Mouse (Mus musculus): ENCODE results near the gene Muc15. TPM values are rescaled to one million over a fixed set of nuclear protein-coding genes. Genes with fewer than 3 reads are reported as not detected.

Muc15 gene
- polyA plus RNA-seq (2014; fragmentation: Nextera tagmentation; extraction: Ambion mirVana): 0.07 TPM in 1 of 2 replicates, not detected in the other

DNA sequence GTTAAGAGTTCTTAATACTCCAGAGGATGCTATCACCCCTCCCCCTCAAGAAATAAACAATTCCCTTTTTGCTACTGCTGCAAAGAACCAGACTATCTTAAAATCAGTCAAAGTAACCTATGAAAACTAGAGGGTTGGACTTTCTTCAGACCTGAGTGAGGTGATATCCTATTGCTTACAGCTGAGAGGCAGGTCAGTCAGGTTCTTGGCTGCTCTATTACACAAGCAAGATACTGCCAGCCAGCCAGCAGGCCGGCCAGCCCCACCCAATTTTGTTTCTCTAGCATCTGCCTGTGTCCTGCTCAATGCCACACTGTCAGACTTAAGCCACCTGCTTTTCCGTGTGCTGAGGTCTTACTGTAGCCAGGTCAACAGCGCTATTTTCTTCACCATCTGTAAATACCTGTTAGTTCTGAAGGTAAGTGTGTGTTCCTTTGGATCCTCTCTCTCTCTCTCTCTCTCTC lies at the start of gene Muc15:
Muc15 (plus strand) TSS at position 51 of the 464 bp plus-strand sequence.
- Histone ChIP-seq H3K4me1 (ENCODE audit: control insufficient read depth, insufficient read depth, low read length) (no peaks in the 10 kb centered on the region), H3K27ac (ENCODE audit: low read depth, low read length) (no peak within 1 kb of the TSS), H3K9ac (ENCODE audit: low read length) (no peak within 1 kb of the TSS), H3K27me3 (ENCODE audit: control insufficient read depth, insufficient read depth, low read length) (no peaks in the 10 kb centered on the region), H3K4me2 (ENCODE audit: low read depth) (no peak within 1 kb of the TSS), H3K9me3 (ENCODE audit: control insufficient read depth, low read length) (no peaks in the 10 kb centered on the region), H3K4me3 (ENCODE audit: low read depth, low read length) (no peak within 1 kb of the TSS), H3K36me3 (ENCODE audit: control insufficient read depth, insufficient read depth, low read length) (no peaks in the 10 kb centered on the region)
- WGBS: 58% methylated on average over 3 of the region's 3 CpGs
- no peak for DNase-seq (ENCODE audit: low spot score)
- ATAC-seq (ENCODE audit: insufficient read depth, low FRiP score, low TSS enrichment): no peak

DNA sequence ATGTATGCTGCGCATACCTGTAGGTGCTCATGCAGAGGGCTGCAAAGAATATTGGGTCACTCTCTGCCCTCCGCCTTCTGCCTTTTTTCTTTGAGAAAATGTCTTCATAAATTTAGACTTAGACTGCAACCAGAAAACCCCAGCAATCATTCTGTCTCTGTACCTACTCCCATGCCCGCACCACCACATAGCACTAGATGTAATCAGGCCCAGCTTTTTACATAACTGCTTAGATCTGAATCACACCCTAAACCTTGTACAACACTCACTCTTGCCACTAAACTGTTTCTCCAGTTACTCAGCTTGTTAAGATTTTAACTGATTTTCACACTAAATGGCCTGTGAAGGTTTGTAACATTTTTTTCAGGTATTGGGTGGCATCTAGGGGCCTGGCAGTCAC lies 11.7 kb upstream of the Muc15 start:
- Histone ChIP-seq H3K36me3 (ENCODE audit: control insufficient read depth, insufficient read depth, low read length) (no peaks in the 10 kb centered on the region), H3K4me2 (ENCODE audit: low read depth) (no peak overlapping the region), H3K27ac (ENCODE audit: low read depth, low read length) (no peak overlapping the region), H3K9me3 (ENCODE audit: control insufficient read depth, low read length) (no peaks in the 10 kb centered on the region), H3K4me1 (ENCODE audit: control insufficient read depth, insufficient read depth, low read length) (no peaks in the 10 kb centered on the region), H3K9ac (ENCODE audit: low read length) (no peak overlapping the region), H3K27me3 (ENCODE audit: control insufficient read depth, insufficient read depth, low read length) (no peaks in the 10 kb centered on the region), H3K4me3 (ENCODE audit: low read depth, low read length) (no peak overlapping the region)
- ATAC-seq (ENCODE audit: insufficient read depth, low FRiP score, low TSS enrichment): no peak
- WGBS: 95% methylated on average over 3 of the region's 3 CpGs
- DNase-seq (ENCODE audit: low spot score): no peak

DNA sequence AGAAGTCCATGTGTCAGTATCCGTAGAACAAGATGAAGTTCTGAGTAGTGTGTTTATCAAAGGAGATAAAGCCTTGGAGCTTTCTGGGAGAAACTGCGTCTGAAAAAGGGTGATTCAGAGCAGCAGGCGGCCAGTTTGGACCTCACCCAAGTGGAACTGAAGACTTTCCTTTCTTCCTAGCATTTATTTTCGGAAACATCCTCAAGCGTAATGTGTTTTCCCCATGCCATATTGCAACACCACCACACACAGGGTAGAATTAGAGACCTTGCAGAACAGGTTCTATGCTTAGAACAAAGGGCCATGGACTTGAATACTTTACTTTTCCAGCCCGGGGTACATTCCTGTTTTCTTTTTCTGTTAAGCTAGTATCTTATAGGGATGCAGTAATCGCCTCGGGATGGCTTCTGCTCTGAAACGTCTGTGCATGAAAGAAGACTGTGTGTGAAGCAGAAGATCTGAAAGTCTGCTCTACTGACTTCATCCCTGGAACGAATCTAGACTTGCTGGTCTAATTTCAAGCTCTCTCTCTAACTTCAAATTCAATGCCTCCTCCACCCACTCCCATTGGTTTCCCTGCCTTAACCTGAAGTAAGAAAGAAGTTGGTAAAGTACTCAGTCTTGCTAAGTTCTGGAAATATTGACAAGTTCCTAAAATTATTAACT lies 11.0 kb upstream of the Muc15 start:
- H3K9ac ChIP-seq (ENCODE audit: low read length): no peak overlapping the region
- H3K4me3 ChIP-seq (ENCODE audit: low read depth, low read length): no peak overlapping the region
- no peak overlapping the region for H3K4me2 ChIP-seq (ENCODE audit: low read depth)
- DNase-seq (ENCODE audit: low spot score) (no peak), ATAC-seq (ENCODE audit: insufficient read depth, low FRiP score, low TSS enrichment) (no peak)
- H3K9me3 ChIP-seq (ENCODE audit: control insufficient read depth, low read length): no peaks in the 10 kb centered on the region
- H3K36me3 ChIP-seq (ENCODE audit: control insufficient read depth, insufficient read depth, low read length): no peaks in the 10 kb centered on the region
- no peak overlapping the region for H3K27ac ChIP-seq (ENCODE audit: low read depth, low read length)
- 82% methylated on average over 10 of the region's 10 CpGs for WGBS
- no peaks in the 10 kb centered on the region for H3K4me1 ChIP-seq (ENCODE audit: control insufficient read depth, insufficient read depth, low read length)
- H3K27me3 ChIP-seq (ENCODE audit: control insufficient read depth, insufficient read depth, low read length): no peaks in the 10 kb centered on the region

DNA sequence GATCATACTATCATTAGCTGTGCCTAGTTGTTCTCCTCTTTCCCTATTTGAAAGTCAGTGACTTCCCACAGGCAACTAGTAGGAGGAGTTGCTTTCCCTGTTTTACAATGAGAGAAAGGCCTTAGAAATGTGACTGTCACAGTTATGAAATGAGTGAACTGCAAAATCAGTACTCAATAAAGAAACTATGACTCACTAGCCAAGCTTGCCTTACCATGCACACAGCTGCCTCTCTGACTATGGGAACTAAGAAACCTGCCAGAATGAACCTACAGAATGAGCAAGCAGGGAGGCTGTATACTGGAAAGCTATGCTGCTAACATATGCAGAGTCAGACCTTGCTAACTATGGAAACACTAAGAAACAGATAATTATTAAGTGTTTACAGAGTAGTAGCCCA lies 2.1 kb upstream of the Muc15 start:
- ATAC-seq (ENCODE audit: insufficient read depth, low FRiP score, low TSS enrichment) (no peak), DNase-seq (ENCODE audit: low spot score) (no peak)
- H3K4me2 ChIP-seq (ENCODE audit: low read depth): no peak overlapping the region
- H3K4me1 ChIP-seq (ENCODE audit: control insufficient read depth, insufficient read depth, low read length): no peaks in the 10 kb centered on the region
- H3K36me3 ChIP-seq (ENCODE audit: control insufficient read depth, insufficient read depth, low read length): no peaks in the 10 kb centered on the region
- no peak overlapping the region for H3K4me3 ChIP-seq (ENCODE audit: low read depth, low read length)
- H3K27ac ChIP-seq (ENCODE audit: low read depth, low read length): no peak overlapping the region
- no peaks in the 10 kb centered on the region for H3K9me3 ChIP-seq (ENCODE audit: control insufficient read depth, low read length)
- no peak overlapping the region for H3K9ac ChIP-seq (ENCODE audit: low read length)
- no peaks in the 10 kb centered on the region for H3K27me3 ChIP-seq (ENCODE audit: control insufficient read depth, insufficient read depth, low read length)

DNA sequence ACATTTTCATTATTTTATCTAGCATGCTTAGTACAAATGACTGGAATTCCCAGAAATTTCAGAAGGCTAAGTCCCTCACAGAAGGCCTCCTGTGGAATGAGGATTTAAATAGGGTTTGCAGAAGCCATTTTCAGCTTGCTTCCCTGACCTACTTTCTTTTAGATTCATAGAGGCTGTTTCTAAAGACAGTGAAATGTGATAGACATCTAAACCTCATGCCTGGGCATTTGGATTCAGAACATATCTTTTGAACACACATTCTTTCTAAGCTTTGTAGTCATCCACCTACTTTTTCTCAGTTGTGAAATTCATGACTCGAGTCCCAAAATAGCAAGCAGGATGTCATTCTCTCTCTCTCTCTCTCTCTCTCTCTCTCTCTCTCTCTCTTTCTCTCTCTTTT lies 1.1 kb downstream of the Muc15 start:
- Histone ChIP-seq H3K9ac (ENCODE audit: low read length) (no peak overlapping the region), H3K9me3 (ENCODE audit: control insufficient read depth, low read length) (no peaks in the 10 kb centered on the region), H3K4me2 (ENCODE audit: low read depth) (no peak overlapping the region), H3K4me1 (ENCODE audit: control insufficient read depth, insufficient read depth, low read length) (no peaks in the 10 kb centered on the region), H3K27me3 (ENCODE audit: control insufficient read depth, insufficient read depth, low read length) (no peaks in the 10 kb centered on the region), H3K4me3 (ENCODE audit: low read depth, low read length) (no peak overlapping the region), H3K36me3 (ENCODE audit: control insufficient read depth, insufficient read depth, low read length) (no peaks in the 10 kb centered on the region), H3K27ac (ENCODE audit: low read depth, low read length) (no peak overlapping the region)
- DNase-seq (ENCODE audit: low spot score) (no peak), ATAC-seq (ENCODE audit: insufficient read depth, low FRiP score, low TSS enrichment) (no peak)
- WGBS: 89% methylated on average over 1 of the region's 1 CpGs

DNA sequence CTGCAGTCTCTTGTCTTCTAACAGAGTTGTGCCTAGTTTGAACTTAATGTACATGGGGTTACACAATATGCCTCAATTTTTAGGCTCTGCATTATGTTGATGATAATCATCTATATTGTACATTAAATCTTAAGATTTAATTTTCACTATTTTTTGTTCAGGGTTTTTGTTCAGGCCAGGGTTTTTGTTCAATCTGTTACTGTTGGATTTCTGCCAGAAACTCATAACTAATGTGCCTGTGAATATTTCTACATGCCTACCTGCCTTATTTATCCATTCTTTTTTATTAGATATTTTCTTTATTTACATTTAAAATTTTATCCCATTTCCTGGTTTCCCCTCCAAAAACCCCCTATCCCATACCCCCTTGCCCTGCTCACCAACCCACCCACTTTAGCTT lies 5.0 kb downstream of the Muc15 start:
- no peak overlapping the region for H3K27ac ChIP-seq (ENCODE audit: low read depth, low read length)
- ATAC-seq (ENCODE audit: insufficient read depth, low FRiP score, low TSS enrichment) (no peak), DNase-seq (ENCODE audit: low spot score) (no peak)
- H3K27me3 ChIP-seq (ENCODE audit: control insufficient read depth, insufficient read depth, low read length): no peaks in the 10 kb centered on the region
- no peaks in the 10 kb centered on the region for H3K4me1 ChIP-seq (ENCODE audit: control insufficient read depth, insufficient read depth, low read length)
- no peak overlapping the region for H3K4me2 ChIP-seq (ENCODE audit: low read depth)
- no peak overlapping the region for H3K9ac ChIP-seq (ENCODE audit: low read length)
- H3K36me3 ChIP-seq (ENCODE audit: control insufficient read depth, insufficient read depth, low read length): no peaks in the 10 kb centered on the region
- H3K9me3 ChIP-seq (ENCODE audit: control insufficient read depth, low read length): no peaks in the 10 kb centered on the region
- H3K4me3 ChIP-seq (ENCODE audit: low read depth, low read length): no peak overlapping the region

DNA sequence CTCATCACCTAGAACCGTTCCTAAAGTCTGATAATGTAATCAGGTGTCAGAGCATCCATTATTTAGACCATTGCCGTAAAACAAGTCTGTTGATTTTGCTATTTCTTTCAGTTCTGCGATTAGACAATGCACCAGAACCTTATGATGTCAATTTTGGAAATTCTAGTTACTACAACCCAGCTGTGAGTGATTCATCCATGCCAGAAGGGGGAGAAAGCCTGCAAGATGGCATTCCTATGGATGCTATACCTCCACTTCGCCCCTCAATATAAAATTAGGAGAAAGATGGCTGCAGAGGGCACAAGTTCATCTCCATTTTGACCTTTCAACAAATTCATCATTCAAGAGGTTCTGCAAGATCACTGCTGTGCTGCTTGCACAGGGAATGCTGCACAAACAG lies 16.1 kb downstream of the Muc15 start:
- DNase-seq (ENCODE audit: low spot score) (no peak), ATAC-seq (ENCODE audit: insufficient read depth, low FRiP score, low TSS enrichment) (no peak)
- no peaks in the 10 kb centered on the region for H3K9me3 ChIP-seq (ENCODE audit: control insufficient read depth, low read length)
- WGBS: 80% methylated on average over 4 of the region's 4 CpGs
- no peaks in the 10 kb centered on the region for H3K4me1 ChIP-seq (ENCODE audit: control insufficient read depth, insufficient read depth, low read length)
- H3K4me2 ChIP-seq (ENCODE audit: low read depth): no peak overlapping the region
- no peak overlapping the region for H3K27ac ChIP-seq (ENCODE audit: low read depth, low read length)
- H3K9ac ChIP-seq (ENCODE audit: low read length): no peak overlapping the region
- H3K27me3 ChIP-seq (ENCODE audit: control insufficient read depth, insufficient read depth, low read length): no peaks in the 10 kb centered on the region
- H3K4me3 ChIP-seq (ENCODE audit: low read depth, low read length): no peak overlapping the region
- no peaks in the 10 kb centered on the region for H3K36me3 ChIP-seq (ENCODE audit: control insufficient read depth, insufficient read depth, low read length)

DNA sequence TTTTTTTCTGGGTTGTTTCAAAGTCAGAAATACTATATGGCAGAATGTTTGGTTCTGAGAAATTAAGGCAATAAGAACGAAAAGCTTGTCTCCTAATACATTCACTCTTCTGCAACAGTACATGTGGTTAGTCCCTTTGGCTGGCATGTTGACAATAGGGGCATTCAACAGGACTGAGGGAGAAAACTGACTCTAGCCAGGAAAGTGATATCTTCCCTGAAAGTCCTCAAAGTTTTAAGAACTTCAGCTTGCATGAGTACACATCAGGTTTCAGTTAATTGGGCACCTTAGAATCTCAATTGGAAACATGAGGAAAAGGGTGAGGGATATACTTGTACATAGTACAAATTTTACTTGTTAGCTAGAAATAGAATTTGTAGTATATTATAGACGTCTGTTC lies 16.8 kb downstream of the Muc15 start:
- Histone ChIP-seq H3K9ac (ENCODE audit: low read length) (no peak overlapping the region), H3K36me3 (ENCODE audit: control insufficient read depth, insufficient read depth, low read length) (no peaks in the 10 kb centered on the region)
- no peak for ATAC-seq (ENCODE audit: insufficient read depth, low FRiP score, low TSS enrichment)

DNA sequence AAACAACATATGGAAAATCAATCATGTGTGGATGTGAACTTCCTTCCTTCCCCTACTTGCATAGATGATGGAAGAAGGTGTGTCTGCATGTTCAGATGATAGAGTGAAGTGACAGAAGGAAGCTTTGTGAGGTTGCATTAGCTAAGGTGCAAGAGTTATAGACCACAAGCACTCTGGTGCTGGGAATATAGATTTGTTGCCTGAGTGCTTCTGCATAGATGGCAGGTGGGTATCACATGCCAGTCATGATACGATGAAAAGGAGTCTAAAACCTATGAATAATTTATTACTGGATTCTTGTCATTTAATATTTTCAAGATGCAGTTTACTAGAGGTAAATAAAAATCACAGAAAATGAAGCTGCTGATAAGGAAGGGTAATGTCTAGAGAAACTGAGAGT lies 18.6 kb downstream of the Muc15 start:
- no peak overlapping the region for H3K27ac ChIP-seq (ENCODE audit: low read depth, low read length)
- no peaks in the 10 kb centered on the region for H3K9me3 ChIP-seq (ENCODE audit: control insufficient read depth, low read length)
- 86% methylated on average over 1 of the region's 1 CpGs for WGBS
- no peak overlapping the region for H3K4me2 ChIP-seq (ENCODE audit: low read depth)
- H3K4me1 ChIP-seq (ENCODE audit: control insufficient read depth, insufficient read depth, low read length): no peaks in the 10 kb centered on the region
- H3K4me3 ChIP-seq (ENCODE audit: low read depth, low read length): no peak overlapping the region
- DNase-seq (ENCODE audit: low spot score): no peak
- H3K36me3 ChIP-seq (ENCODE audit: control insufficient read depth, insufficient read depth, low read length): no peaks in the 10 kb centered on the region
- no peaks in the 10 kb centered on the region for H3K27me3 ChIP-seq (ENCODE audit: control insufficient read depth, insufficient read depth, low read length)
- H3K9ac ChIP-seq (ENCODE audit: low read length): no peak overlapping the region
- no peak for ATAC-seq (ENCODE audit: insufficient read depth, low FRiP score, low TSS enrichment)

More for the DNA sequence above, 16.8 kb downstream of the Muc15 start:
- Histone ChIP-seq H3K4me2 (ENCODE audit: low read depth) (no peak overlapping the region), H3K27me3 (ENCODE audit: control insufficient read depth, insufficient read depth, low read length) (no peaks in the 10 kb centered on the region), H3K27ac (ENCODE audit: low read depth, low read length) (no peak overlapping the region), H3K9me3 (ENCODE audit: control insufficient read depth, low read length) (no peaks in the 10 kb centered on the region), H3K4me1 (ENCODE audit: control insufficient read depth, insufficient read depth, low read length) (no peaks in the 10 kb centered on the region), H3K4me3 (ENCODE audit: low read depth, low read length) (no peak overlapping the region)
- 74% methylated on average over 2 of the region's 2 CpGs for WGBS
- no peak for DNase-seq (ENCODE audit: low spot score)

All from neural tube, embryonic 11.5 days (tissue).